Comparison of ENCODE assay signal across 17 mouse cellular contexts in genomic region chr9:111391926-111392442, GRCm38 (mm10). TPM values are rescaled to one million over a fixed set of nuclear protein-coding genes. Genes with fewer than 3 reads are reported as not detected.
"Had no signal": no experiment of that assay in that cellular context is flagged by ENCODE, and none has a peak within 500 bp of the region (broad histone marks: within the 10 kb centered on the region; RNA-seq: fewer than 3 reads in every experiment).

No protein-coding gene starts in this region.

- H3K9ac ChIP-seq: liver, embryonic 13.5 days; lung, embryonic 14.5 days; midbrain, embryonic 12.5 days; midbrain, embryonic 15.5 days; neural tube, embryonic 12.5 days; neural tube, embryonic 15.5 days had no signal

- H3K36me3 ChIP-seq: liver, embryonic 13.5 days; midbrain, embryonic 12.5 days; neural tube, embryonic 12.5 days had no signal

- DNase-seq: kidney, postnatal 25 days; layer of hippocampus, adult 9-11 months; liver, embryonic 13.5 days; lung, embryonic 14.5 days; retina, postnatal 1 day; thymus, adult 2 months; thymus, postnatal 14 days; thymus, postnatal 4 days had no signal

- H3K4me1 ChIP-seq: liver, embryonic 13.5 days; midbrain, embryonic 12.5 days; midbrain, embryonic 15.5 days; neural tube, embryonic 12.5 days; neural tube, embryonic 15.5 days had no signal

- H3K9me3 ChIP-seq: liver, embryonic 13.5 days; midbrain, embryonic 12.5 days; midbrain, embryonic 15.5 days; neural tube, embryonic 12.5 days; neural tube, embryonic 15.5 days had no signal

- H3K27me3 ChIP-seq: liver, embryonic 13.5 days; midbrain, embryonic 12.5 days; midbrain, embryonic 15.5 days; neural tube, embryonic 12.5 days; neural tube, embryonic 15.5 days had no signal

- H3K27ac ChIP-seq: kidney, postnatal 0 days; layer of hippocampus, adult 2 months; liver, embryonic 13.5 days; macrophage; midbrain, embryonic 12.5 days; midbrain, embryonic 15.5 days; neural tube, embryonic 12.5 days; neural tube, embryonic 15.5 days had no signal

- H3K4me2 ChIP-seq: liver, embryonic 13.5 days; lung, embryonic 14.5 days; midbrain, embryonic 12.5 days; midbrain, embryonic 15.5 days; neural tube, embryonic 12.5 days; neural tube, embryonic 15.5 days had no signal

- H3K4me3 ChIP-seq: layer of hippocampus, adult 2 months; liver, embryonic 13.5 days; midbrain, embryonic 12.5 days; midbrain, embryonic 15.5 days; neural tube, embryonic 12.5 days; neural tube, embryonic 15.5 days had no signal

- ATAC-seq: lung, postnatal 0 days; midbrain, embryonic 15.5 days had no signal

RNA-seq across cellular contexts. Expression of gene Dclk3, which starts 46.9 kb away (rescaled TPM):
- total RNA-seq: megakaryocyte, adult 5-6 weeks had no signal
- polyA plus RNA-seq: liver, embryonic 13.5 days; lung, embryonic 14.5 days; macrophage had no signal
